Mouse (Mus musculus): Measurements from ENCODE around the gene Stk39. TPM values are rescaled to one million over a fixed set of nuclear protein-coding genes. Genes with fewer than 3 reads are reported as not detected.
A peak's percentile ranks its signal among the peaks of the same experiment; 100 is the strongest.

Stk39 gene
- polyA plus RNA-seq, 1 experiment from 2014 or later, result 39.5 TPM

GRCm38 (mm10) chr2:68407179-68407950, 64.7 kb downstream of the Stk39 start:
- H3K4me3 ChIP-seq (ENCODE audit: low read depth, low read length), result no peak overlapping the region
- H3K27ac ChIP-seq (ENCODE audit: low read depth, low read length), result 0 out of 2 replicates have a peak overlapping the region, but pooled peaks have one; percentile 7
- H3K36me3 ChIP-seq (ENCODE audit: control insufficient read depth, insufficient read depth, low read length), result no peaks in the 10 kb centered on the region
- H3K4me2 ChIP-seq (ENCODE audit: low read depth), result no peak overlapping the region
- H3K4me1 ChIP-seq (ENCODE audit: control insufficient read depth, insufficient read depth, low read length), result peaks cover 42% of the 10 kb centered on the region
- no peak for ATAC-seq (ENCODE audit: insufficient read depth, low FRiP score, low TSS enrichment)
- H3K9me3 ChIP-seq (ENCODE audit: control insufficient read depth, low read length), result no peaks in the 10 kb centered on the region
- no peaks in the 10 kb centered on the region for H3K27me3 ChIP-seq (ENCODE audit: control insufficient read depth, insufficient read depth, low read length)
- DNase-seq (ENCODE audit: low spot score), result no peak
- 44% methylated on average over 12 of the region's 12 CpGs for WGBS
- no peak overlapping the region for H3K9ac ChIP-seq (ENCODE audit: low read length)

GRCm38 (mm10) chr2:68406571-68407074, 65.4 kb downstream of the Stk39 start:
- H3K4me2 ChIP-seq (ENCODE audit: low read depth), result no peak overlapping the region

GRCm38 (mm10) chr2:68405163-68405715, 66.8 kb downstream of the Stk39 start:
- DNase-seq (ENCODE audit: low spot score) (peak; percentile 48), ATAC-seq (ENCODE audit: insufficient read depth, low FRiP score, low TSS enrichment) (peak; percentile 20)
- Histone ChIP-seq H3K4me3 (ENCODE audit: low read depth, low read length) (no peak overlapping the region), H3K4me2 (ENCODE audit: low read depth) (peak overlapping the region; percentile 25; the same call in 1 of the 2 replicates), H3K27ac (ENCODE audit: low read depth, low read length) (peak overlapping the region; percentile 23; the same call in 1 of the 2 replicates), H3K9me3 (ENCODE audit: control insufficient read depth, low read length) (no peaks in the 10 kb centered on the region), H3K27me3 (ENCODE audit: control insufficient read depth, insufficient read depth, low read length) (no peaks in the 10 kb centered on the region), H3K9ac (ENCODE audit: low read length) (no peak overlapping the region), H3K36me3 (ENCODE audit: control insufficient read depth, insufficient read depth, low read length) (no peaks in the 10 kb centered on the region), H3K4me1 (ENCODE audit: control insufficient read depth, insufficient read depth, low read length) (peaks cover 42% of the 10 kb centered on the region)
- WGBS, result 34% methylated on average over 16 of the region's 16 CpGs

More at GRCm38 (mm10) chr2:68406571-68407074, 65.4 kb downstream of the Stk39 start:
- DNase-seq (ENCODE audit: low spot score), result peak; percentile 47
- Histone ChIP-seq H3K27me3 (ENCODE audit: control insufficient read depth, insufficient read depth, low read length) (no peaks in the 10 kb centered on the region), H3K9ac (ENCODE audit: low read length) (no peak overlapping the region), H3K9me3 (ENCODE audit: control insufficient read depth, low read length) (no peaks in the 10 kb centered on the region), H3K27ac (ENCODE audit: low read depth, low read length) (peak overlapping the region; percentile 42; the same call in 1 of the 2 replicates), H3K4me3 (ENCODE audit: low read depth, low read length) (no peak overlapping the region), H3K4me1 (ENCODE audit: control insufficient read depth, insufficient read depth, low read length) (peaks cover 42% of the 10 kb centered on the region), H3K36me3 (ENCODE audit: control insufficient read depth, insufficient read depth, low read length) (no peaks in the 10 kb centered on the region)
- WGBS, result 12% methylated on average over 12 of the region's 12 CpGs
- ATAC-seq (ENCODE audit: insufficient read depth, low FRiP score, low TSS enrichment), result no peak

GRCm38 (mm10) chr2:68404274-68405162, 67.5 kb downstream of the Stk39 start:
- H3K4me1 ChIP-seq (ENCODE audit: control insufficient read depth, insufficient read depth, low read length), result peaks cover 42% of the 10 kb centered on the region
- H3K9me3 ChIP-seq (ENCODE audit: control insufficient read depth, low read length), result no peaks in the 10 kb centered on the region
- H3K36me3 ChIP-seq (ENCODE audit: control insufficient read depth, insufficient read depth, low read length), result no peaks in the 10 kb centered on the region
- H3K27me3 ChIP-seq (ENCODE audit: control insufficient read depth, insufficient read depth, low read length), result no peaks in the 10 kb centered on the region
- DNase-seq (ENCODE audit: low spot score), result peak; percentile 33
- peak; percentile 52 for ATAC-seq (ENCODE audit: insufficient read depth, low FRiP score, low TSS enrichment)
- H3K4me2 ChIP-seq (ENCODE audit: low read depth), result peak overlapping the region; percentile 12
- no peak overlapping the region for H3K9ac ChIP-seq (ENCODE audit: low read length)
- 15% methylated on average over 18 of the region's 18 CpGs for WGBS
- no peak overlapping the region for H3K4me3 ChIP-seq (ENCODE audit: low read depth, low read length)
- H3K27ac ChIP-seq (ENCODE audit: low read depth, low read length), result 0 out of 2 replicates have a peak overlapping the region, but pooled peaks have one; percentile 3

GRCm38 (mm10) chr2:68393611-68394549, 78.2 kb downstream of the Stk39 start:
- Histone ChIP-seq H3K9ac (ENCODE audit: low read length) (no peak overlapping the region), H3K27me3 (ENCODE audit: control insufficient read depth, insufficient read depth, low read length) (no peaks in the 10 kb centered on the region), H3K4me3 (ENCODE audit: low read depth, low read length) (no peak overlapping the region), H3K4me1 (ENCODE audit: control insufficient read depth, insufficient read depth, low read length) (no peaks in the 10 kb centered on the region), H3K36me3 (ENCODE audit: control insufficient read depth, insufficient read depth, low read length) (no peaks in the 10 kb centered on the region), H3K27ac (ENCODE audit: low read depth, low read length) (no peak overlapping the region), H3K4me2 (ENCODE audit: low read depth) (no peak overlapping the region), H3K9me3 (ENCODE audit: control insufficient read depth, low read length) (no peaks in the 10 kb centered on the region)
- ATAC-seq (ENCODE audit: insufficient read depth, low FRiP score, low TSS enrichment) (no peak), DNase-seq (ENCODE audit: low spot score) (no peak)
- WGBS, result 87% methylated on average over 13 of the region's 13 CpGs

- no peak overlapping the region for H3K4me3 ChIP-seq (ENCODE audit: low read depth, low read length)
- H3K9ac ChIP-seq (ENCODE audit: low read length), result no peak overlapping the region
- ATAC-seq (ENCODE audit: insufficient read depth, low FRiP score, low TSS enrichment) (no peak), DNase-seq (ENCODE audit: low spot score) (no peak)
- 82% methylated on average over 14 of the region's 14 CpGs for WGBS
- H3K4me1 ChIP-seq (ENCODE audit: control insufficient read depth, insufficient read depth, low read length), result peaks cover 5% of the 10 kb centered on the region
- H3K27ac ChIP-seq (ENCODE audit: low read depth, low read length), result no peak overlapping the region
- H3K36me3 ChIP-seq (ENCODE audit: control insufficient read depth, insufficient read depth, low read length), result no peaks in the 10 kb centered on the region
- no peak overlapping the region for H3K4me2 ChIP-seq (ENCODE audit: low read depth)
- no peaks in the 10 kb centered on the region for H3K27me3 ChIP-seq (ENCODE audit: control insufficient read depth, insufficient read depth, low read length)
- no peaks in the 10 kb centered on the region for H3K9me3 ChIP-seq (ENCODE audit: control insufficient read depth, low read length)
These were observed 84.1 kb downstream of the Stk39 start for GRCm38 (mm10) chr2:68387824-68388582.

GRCm38 (mm10) chr2:68386313-68386863, 85.7 kb downstream of the Stk39 start:
- DNase-seq (ENCODE audit: low spot score), result no peak
- no peaks in the 10 kb centered on the region for H3K9me3 ChIP-seq (ENCODE audit: control insufficient read depth, low read length)
- H3K4me2 ChIP-seq (ENCODE audit: low read depth), result no peak overlapping the region
- peak; percentile 53; the same call in 1 of the 2 replicates for ATAC-seq (ENCODE audit: insufficient read depth, low FRiP score, low TSS enrichment)
- H3K27me3 ChIP-seq (ENCODE audit: control insufficient read depth, insufficient read depth, low read length), result no peaks in the 10 kb centered on the region
- H3K4me3 ChIP-seq (ENCODE audit: low read depth, low read length), result no peak overlapping the region
- 41% methylated on average over 10 of the region's 10 CpGs for WGBS
- no peak overlapping the region for H3K27ac ChIP-seq (ENCODE audit: low read depth, low read length)
- H3K4me1 ChIP-seq (ENCODE audit: control insufficient read depth, insufficient read depth, low read length), result peaks cover 10% of the 10 kb centered on the region
- no peak overlapping the region for H3K9ac ChIP-seq (ENCODE audit: low read length)
- H3K36me3 ChIP-seq (ENCODE audit: control insufficient read depth, insufficient read depth, low read length), result no peaks in the 10 kb centered on the region

Data from neural tube, embryonic 11.5 days (tissue).